Mouse (Mus musculus) cerebellum, postnatal 14 days (tissue): Measurements from ENCODE around the gene Nccrp1.
"Not testable (repeated sequence)": the region's sequence is repeated elsewhere in the genome, so short reads cannot be mapped to it uniquely, and the experiment has no call there.

Experiments used
- DNase-seq, 2 experiments: peaks; one replicate each; pipeline ENCODE4 v3.0.0; 2021; ENCODE audit warnings: mixed read lengths in 2 of 2

Gene Nccrp1

DNA sequence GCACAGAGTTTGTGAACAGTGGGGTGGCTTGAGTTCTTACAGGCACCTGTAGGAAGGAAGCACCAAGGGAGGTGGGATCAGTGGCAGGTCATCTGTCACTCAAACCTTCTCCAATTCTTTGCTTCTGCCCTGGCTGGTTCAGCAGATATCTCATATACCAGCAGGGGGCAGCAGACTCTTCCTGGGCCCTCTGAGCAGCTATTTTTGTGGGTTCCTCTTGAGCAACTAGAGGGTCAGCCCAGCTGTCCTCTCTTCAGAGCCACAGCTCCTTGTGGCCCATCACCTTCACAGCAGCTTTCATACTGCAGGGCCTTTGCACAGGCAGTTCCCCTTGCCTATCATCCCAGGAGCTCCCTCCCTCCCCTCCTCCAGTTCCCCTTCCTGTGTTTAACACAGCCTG, 21.2 kb upstream of the Nccrp1 start:
- DNase-seq = peak; percentile 76 to 81

DNA sequence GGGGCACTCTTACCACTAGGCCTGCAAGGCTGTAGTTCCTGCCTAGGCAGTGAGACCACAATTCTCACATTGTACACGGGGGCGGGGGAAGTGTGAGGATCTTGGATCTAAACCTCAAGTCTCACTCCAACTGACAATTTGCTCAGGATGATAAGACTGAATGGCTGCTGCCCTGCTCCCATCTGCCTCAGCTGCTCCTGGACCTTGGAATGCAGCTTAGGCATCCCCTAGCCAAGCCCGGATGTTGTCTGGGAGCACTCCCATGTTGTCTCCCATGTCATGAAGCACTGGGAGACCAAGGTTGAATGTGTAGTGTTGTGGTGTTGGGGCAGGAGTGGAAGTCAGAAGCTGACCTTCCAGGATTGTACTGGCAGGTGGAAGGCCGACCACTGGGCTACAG, 20.5 kb upstream of the Nccrp1 start:
- no peak for DNase-seq

DNA sequence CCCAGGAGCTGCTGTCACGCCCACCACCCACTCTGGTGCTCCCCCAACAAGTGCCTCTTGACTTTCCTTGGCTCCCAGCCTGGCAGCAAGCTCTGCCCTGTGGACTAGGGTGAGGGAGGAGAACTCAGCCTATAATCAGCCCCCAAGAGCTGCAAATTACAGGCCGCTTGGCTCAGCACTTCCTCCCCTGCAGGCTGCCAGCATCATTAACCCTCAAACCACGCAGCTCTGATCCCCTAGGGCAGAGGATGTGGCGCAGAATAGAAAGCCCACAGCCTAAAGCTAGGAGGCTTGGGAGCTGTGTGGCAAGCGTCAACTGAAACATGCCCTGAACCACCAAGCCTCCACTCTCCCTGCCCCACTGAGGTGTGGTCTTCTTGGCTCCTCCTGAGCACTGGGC, 18.4 kb upstream of the Nccrp1 start:
- DNase-seq = peak in 1 of 2 experiments; percentile 11

DNA sequence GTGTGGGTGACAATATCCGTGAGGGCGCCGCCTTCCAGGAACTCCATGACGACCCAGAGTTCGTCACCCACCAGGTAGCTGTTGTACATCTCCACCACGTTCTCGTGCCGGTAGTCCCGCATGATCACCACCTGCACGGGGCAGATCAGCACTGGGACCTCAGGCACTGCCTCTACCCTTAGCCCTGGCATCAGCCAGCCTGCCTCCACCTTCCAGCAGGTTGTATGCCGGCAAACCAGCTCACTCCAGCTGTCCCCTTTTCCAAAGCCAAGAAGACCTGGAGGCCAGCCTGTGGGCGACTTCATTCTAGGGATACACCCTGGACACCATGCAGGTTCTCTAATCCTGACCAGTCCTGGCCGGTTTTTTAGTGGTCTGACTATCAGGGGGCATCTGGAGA, 15.9 kb upstream of the Nccrp1 start:
- peak; percentile 54 to 55 for DNase-seq

DNA sequence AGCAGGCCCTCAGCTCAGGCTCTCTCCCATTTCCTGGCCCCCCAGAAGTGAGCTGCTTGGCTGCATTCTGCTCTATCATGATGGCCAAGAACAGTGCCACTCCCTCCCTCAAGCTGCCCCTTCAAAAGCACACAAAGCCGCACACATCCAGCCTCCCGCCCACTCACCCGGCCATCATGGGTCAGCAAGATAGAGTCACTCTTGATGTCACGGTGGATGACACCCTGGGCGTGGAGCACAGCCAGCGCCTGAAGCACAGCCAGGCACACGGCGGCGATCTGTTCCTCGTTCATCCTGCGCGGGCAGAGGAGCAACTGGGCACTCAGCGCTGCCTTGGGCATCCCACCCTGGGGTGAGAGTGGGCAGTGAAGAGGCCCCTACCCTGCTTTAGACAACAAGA, 15.3 kb upstream of the Nccrp1 start:
- peak; percentile 68 to 74 for DNase-seq

DNA sequence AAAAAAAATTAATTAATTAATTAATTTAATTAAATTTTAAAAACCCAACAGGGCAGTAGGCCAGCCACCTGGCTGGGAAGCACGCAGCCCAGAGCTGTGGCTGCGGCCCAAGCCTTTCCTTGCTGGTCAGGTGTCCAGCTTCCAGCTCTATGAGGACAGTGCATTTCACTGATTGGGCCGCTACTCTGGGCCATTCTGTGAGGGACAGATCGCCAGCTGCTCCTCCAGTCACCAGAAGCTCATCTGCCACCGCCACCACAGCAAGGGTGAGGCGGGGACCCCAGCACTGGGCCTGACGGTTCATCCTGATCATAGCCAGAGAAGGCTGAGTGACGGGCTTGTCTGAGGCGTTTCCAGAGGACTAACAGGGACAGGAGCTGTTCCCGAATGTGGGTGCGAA, 14.9 kb upstream of the Nccrp1 start:
- peak; percentile 58 to 71 for DNase-seq

DNA sequence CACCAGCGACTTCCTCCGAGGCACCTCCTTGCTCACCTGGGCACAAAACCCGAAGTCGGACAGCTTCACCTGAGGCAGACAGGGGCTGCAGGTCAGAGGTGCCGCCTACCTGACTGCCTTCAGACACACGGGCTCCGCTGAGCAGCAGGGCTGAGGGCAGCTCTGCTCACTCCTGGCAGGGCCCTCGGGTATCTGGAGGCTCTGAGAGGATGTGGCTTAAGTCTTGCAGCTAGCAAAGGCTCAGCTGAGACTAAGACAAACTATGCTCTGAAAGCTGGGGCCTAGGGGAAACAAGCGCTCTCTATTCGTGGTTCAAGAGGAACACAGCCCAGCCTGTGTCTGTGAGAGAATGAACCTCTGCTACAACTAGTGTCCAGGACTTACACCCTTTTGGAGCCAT, 13.8 kb upstream of the Nccrp1 start:
- DNase-seq = no peak

DNA sequence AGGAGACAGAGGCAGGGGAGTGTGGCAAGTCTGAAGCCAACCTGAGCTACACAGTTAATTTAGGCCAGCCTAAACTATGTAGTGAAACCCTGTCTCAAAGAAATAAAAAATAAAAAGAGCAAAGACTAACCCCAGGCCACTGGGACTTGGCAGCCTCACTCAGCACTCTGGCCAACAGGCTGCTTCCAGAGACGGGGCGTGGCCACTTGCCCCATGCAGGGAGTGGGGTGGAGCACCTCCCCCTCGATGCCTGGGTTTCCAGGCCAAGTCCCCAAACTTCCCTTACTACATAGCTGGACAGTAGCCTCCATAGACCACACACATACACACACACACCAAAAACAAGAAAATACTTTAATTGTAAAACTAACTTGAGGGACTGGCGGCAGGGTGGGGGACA, 11.4 kb upstream of the Nccrp1 start:
- no peak for DNase-seq

DNA sequence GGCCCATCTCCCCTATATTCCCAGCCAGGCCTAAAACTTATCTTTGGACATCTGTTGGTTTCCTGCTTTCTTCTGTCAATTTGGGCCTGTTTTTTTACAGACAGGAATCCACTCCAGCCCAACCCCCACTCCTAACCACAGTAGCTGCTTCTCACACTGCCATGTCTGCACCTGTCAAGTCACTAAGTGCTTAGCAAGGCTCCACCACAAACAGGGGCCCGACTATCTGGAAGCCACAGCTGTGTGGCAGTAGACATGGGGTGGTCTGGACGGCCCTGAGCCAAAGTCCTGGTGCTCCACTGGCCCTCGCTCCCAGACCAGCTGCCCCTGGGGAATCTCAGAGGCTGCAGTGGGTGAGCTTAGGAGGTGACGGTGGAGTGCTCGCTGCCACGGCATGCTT, 10.7 kb upstream of the Nccrp1 start:
- no peak for DNase-seq

DNA sequence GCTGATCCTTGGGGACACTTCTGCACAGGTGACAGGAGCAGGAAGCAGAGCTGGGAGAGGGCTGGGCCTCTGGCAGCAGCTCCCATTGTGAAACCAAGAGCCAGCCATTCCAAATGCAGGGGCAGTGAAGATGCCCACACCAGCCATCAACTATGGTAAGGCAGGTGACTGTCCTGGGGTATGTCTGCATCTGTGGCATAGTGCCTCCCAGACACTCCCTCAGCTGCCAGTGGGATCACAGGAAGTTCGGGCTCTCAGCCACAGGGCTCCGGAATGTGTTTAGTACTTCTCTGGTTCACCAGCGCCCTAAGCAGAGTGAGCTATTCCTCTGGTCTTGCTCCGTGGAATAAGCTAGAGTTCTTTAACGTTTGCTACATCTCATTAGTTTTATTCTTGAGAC, 10.0 kb upstream of the Nccrp1 start:
- no peak for DNase-seq

DNA sequence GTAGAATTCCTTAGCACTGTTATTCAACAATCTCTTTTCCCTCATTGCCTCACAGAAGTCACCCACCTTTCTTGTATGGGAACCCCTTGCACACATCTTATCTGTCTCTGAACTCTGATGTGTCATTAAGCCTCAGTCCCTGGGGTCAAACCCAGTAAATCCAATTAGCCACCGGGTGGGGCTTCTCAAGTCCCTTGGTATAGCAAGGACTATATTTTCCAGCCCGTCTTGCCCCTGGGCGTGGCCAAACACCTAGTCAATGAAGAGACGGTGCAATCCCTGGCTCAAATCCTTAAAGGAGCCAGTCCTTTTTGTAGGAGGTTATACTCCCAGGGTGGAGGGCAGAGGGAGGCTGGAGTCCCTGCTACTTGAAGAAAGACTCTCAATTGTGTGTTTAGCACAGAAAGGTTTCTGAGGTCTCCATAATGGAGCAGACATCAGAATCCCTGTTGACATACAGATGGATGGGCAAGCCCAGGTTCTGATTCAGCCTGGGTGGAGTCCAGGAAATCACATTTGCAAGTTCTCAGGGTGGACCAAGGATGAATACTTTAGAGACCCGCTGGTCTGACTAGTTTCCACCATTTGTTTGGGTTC, 9.0 kb upstream of the Nccrp1 start:
- no peak for DNase-seq

DNA sequence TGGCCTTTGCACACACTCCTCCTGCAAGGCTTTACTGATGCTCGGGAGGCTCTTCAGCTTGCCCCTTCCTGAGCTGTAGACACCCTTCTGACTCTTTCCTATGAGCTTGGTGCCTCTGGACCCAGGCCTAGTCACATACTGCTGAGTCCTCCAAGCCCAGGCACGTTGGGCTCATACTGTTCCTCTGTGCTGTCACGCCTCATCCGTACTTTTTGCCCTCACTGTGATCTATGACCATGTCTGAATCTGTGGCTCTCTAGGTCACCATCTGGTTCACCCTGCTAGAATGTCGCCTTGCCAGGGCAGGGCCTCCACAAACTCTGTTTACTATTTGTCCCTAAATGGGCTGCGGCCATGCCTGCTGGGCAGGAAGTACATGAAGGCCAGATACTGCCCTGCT, 6.0 kb upstream of the Nccrp1 start:
- no peak for DNase-seq

DNA sequence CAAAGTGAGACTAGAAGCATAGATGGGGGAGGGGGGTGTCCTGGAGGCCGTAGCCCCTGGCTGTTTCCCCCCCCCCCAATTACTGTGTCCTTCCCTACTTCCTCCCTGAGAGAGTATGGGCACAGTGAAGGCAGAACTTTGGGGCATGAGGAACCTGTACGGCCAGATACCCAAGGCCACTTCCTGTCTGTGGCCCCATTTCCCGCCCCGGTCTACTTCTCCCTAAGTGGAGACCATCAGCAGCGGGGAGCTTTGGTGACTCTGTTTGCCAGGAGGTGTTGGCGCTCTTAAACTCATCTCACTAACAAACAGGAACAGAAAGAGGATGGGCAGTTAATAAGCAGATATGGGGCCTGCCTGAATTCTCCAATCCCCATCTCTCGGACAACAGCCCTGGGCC, 574 bp upstream of the Nccrp1 start:
- DNase-seq = no peak

DNA sequence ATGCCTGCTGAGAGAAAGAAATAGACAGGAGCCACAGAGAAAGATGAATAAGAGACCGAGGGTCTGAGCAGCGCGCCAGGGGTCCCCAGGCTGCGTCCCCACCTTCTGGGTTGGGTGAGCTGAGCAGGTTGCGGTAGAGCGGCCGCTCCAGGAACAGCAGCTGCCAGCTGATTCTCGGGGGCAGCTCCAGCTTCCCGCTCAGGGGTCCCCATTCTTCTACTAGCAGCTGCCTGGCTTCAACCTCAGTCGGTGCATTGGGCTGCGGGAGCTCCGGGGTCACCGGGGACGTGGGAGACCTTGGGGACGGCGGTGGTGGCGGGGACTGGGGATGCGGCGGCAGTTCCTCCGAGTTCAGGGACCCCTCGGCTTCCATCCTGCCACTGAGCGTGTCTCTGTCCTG, 405 bp downstream of the Nccrp1 start:
- no peak for DNase-seq

DNA sequence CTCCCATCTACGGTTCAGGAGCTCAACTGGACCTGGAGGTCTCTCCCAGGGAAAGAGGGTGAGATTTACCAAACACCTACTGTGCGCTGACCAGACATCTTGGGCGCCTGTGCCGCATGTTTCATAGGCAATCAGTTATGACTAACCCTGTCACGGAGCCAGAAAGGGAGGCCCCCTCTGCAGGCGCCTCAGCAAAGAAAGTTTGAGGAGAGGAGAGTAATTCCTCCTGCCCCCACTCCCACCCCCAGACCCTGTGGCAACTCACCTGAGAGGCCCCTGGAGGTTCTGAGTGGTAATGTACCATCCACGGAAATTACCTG, 1.2 kb downstream of the Nccrp1 start:
- DNase-seq = peak in 1 of 2 experiments; percentile 16

DNA sequence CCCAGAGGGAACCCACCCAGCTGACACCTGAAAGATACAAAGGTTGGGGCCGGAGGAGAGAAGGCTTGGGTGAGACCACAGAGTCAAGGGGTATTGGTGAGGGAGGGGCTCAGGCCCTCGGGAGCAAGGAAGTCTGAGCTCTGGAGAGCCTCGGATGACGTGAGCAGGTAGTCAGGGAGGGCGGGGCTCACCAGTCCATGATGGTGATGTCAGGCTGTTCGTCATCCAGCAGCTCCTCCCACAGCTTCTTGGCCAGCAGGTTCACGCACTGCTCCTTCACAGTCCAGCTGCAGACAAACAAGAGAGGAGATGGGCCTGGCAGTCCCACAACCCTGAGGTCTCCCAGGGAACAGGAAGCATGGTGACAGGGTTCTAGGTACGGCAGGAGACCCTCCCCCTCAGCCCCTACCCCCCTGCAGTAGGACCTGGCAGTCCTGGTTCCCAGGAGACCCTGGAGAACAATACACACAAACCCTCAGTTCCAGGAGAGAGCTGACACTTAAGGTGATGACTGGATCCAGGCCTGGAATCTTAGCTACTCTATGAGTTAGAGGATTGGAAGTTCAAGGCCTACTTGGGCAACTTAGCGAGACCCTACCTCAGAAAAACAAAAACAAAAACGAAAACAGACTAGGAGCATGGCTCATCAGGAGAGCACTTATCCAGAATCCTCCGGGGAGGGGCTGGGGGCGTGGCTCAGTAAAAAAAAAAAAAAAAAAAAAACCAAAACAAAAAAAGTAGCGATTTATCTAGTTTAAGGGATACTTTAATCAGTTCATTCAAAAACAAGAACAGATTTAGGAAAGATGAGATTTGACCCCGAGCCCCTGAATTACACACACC, 1.8 kb downstream of the Nccrp1 start:
- peak in 1 of 2 experiments; percentile 11 for DNase-seq

DNA sequence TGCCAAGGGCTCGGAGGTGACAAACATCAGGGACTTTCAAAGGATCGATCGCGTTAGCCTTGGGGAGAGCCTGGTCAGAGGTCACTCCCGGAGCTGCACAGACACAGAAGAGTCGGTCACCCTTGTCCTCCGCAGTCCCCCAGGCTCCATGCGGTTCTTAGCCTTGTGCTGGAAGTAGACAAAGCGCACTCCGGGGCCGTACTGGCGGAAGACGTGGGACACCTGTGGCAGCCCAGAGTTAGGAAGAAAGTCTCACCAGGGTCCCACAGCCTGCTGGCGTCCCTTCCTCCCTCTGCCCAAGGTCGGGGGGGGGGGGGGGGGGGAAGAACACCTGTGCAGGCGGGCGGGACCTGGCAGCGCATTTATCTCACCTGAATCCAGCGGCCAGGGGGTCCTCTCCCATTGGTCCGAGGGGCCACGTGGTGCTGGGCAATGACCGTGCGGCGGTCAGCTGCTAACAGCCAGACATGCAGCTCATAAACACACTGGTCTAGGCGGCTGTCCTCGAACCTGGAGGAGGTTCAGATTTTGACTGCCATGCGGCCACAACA, 2.9 kb downstream of the Nccrp1 start:
- DNase-seq = peak in 1 of 2 experiments; percentile 17

DNA sequence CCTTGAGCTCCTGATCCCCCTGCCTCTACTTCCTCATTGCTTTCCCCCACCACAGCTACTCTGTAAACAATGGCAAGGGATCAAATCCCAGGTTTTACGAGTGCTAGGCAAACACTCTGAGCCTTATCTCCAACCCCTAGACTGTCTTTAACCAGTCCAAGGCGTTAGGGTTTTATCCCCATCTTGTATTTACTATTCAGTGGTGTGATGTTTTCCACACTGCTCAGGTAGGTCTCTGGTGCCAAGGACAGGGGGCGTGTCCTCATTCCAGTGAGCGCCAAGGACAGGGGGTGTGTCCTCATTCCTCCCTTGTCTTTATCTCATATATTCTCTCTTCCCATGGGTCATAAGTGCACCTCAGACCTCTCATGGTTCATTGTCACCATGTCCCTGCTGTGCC, 6.5 kb downstream of the Nccrp1 start, which contains the start of gene Sycn:
Sycn (plus strand) TSS at position 360 of the 400 bp plus-strand sequence.
- no peak for DNase-seq

DNA sequence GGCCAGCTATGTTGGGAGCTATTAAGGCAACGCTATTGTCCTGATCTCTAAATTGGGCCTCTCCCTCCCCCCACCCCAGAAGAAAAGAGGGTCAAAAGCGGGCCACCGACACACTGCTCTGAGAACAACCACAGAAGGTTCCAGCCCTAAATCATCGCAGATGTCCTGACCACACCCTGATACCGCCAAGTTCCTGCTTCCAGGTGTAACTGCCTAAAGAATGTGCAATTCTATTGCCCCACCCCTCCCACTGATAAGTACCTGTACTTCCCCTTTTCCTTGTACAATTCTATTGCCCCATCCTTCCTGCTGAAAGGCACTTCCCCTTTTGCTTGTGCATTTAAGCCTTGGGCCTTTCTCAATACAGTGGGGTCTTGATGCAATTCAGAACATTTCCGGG, 8.2 kb downstream of the Nccrp1 start:
- DNase-seq = not testable (repeated sequence)

DNA sequence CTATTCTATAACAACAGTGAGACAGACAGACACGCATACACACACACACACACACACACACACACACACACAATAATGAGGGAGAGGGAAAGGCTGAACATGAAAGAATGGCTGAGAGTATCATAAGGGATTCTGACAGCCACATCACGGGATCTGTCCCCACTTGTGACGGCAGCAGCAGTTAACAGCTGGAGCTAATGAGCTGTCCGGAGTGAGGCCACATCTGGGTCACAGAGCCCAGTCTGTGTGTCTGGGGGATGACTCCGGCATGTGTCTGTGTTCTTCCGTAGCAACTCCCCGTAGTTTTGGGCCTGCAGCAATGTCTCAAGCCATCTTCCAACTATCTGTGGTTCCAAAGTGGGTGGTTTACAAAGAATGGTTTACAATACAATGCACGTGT, 15.0 kb downstream of the Nccrp1 start:
- DNase-seq = no peak

DNA sequence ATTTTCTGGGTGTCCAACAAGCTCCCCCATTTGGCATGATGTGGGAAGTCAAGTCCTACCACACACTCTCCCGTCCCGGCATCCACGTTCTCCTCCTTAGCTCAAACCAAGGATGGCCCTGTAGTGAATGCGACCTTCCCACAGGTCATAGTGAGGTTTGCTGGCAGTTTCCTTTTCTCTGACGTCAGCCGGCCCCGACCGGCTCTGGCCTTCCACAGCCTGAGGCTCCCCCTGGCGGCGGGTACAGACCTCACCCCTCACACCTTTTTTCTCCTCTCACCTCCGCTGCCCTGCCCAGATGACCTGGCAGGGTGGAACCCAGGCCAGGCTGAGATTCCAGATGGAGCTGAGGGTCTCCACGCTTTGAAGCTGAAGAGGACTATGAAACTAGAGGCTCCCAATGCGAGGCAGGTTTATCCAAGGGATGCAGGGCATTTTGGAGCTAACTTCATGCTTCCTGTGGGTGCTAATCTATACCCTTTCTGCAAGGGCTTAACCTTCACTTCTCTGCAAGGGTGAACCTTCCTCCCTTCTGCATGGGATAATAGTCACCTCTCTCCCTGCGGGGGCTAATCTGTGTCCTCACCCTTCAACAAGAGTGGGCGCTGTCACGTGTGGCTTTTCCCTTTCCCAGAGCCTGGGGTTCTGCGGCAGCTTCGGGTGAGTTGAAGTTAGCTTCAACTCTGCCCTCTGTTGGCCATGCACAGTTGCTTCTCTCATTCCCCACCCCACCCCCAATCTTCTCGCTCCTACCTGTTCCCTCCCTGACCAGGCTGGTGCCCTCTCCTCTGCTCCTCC, 18.9 kb downstream of the Nccrp1 start:
- DNase-seq = peak; percentile 75 to 88

DNA sequence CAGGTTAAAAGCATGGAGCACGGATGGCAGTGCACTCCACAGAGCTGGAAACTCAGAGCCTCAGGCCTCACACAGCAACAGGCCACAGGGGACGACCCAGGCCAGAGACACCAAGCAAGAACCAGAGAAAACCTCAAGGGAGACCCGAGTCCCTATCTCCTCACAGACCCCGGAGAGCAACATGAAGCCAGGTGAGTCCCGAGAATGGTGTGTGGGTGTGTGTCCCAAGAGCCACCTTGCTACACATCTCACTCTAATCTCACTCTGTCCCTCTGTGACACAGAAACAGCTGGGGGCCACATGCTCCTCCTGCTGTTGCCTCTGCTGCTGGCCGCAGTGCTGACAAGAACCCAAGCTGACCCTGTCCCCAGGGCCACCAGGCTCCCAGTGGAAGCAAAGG, 24.5 kb downstream of the Nccrp1 start, which contains the start of gene Ifnl3:
Ifnl3 (plus strand) TSS at position 301 of the 400 bp plus-strand sequence.
- DNase-seq = not testable (repeated sequence)

DNA sequence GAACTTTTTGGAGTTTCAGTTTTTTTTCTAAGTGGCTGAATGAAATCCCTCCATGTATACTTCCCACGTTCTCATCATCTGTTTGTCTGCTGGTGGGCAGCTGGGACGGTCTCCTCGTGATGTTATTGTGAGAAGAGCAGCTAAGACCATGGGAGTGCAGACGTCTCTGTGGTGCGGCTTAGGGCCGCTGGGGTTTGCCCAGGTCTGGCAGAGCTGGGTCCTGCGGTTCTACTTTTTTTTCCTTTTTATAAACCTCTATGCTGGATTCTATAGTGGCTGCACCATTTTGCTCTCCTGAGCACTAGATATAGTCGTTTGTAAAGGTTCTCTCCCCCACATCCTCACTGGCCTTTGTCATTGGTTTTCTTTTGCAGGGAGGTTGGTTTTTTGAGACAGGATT, 35.6 kb downstream of the Nccrp1 start:
- no peak for DNase-seq
